Mouse (Mus musculus) adrenal gland, adult 2 months (tissue): ENCODE measurements around the gene Raet1d. TPM values are rescaled to one million over a fixed set of nuclear protein-coding genes. Genes with fewer than 3 reads are reported as not detected.
"Not testable (repeated sequence)": the region's sequence is repeated elsewhere in the genome, so short reads cannot be mapped to it uniquely, and the experiment has no call there.

Source experiments
- DNase-seq: peaks from one replicate; pipeline ENCODE4 v3.0.0; 2021
- long read RNA-seq: library from polyadenylated mRNA; stranded (forward); transcript quantifications from one replicate; pipeline ENCODE4 v2.0.0, GENCODE M21; 2021
- polyA plus RNA-seq: library from polyadenylated mRNA; depleted of rRNA; stranded (reverse); fragments of >200 nt; gene quantifications from 2 replicates; pipeline ENCODE4 v1.2.3, GENCODE M21; 2012; rRNA removed
- total RNA-seq, 2 experiments: library from RNA; stranded (reverse); gene quantifications; 2 replicates each; pipeline ENCODE4 v1.2.3; 2021

Gene Raet1d
- total RNA-seq (under 1 TPM in 1 of 2 experiments, not detected in 1; 0.23 TPM), polyA plus RNA-seq (not detected in 2 replicates)
- long read RNA-seq: 0 reads

GRCm38 (mm10) chr10:22360252-22360651, at the start of gene Raet1d:
Gene Raet1d (plus strand): TSS chr10:22360552.
- not testable (repeated sequence) for DNase-seq

- no peak for DNase-seq
Measured at GRCm38 (mm10) chr10:22322858-22323257, 37.5 kb upstream of the Raet1d start.

GRCm38 (mm10) chr10:22345721-22346120, 14.6 kb upstream of the Raet1d start:
- not testable (repeated sequence) for DNase-seq

DNA sequence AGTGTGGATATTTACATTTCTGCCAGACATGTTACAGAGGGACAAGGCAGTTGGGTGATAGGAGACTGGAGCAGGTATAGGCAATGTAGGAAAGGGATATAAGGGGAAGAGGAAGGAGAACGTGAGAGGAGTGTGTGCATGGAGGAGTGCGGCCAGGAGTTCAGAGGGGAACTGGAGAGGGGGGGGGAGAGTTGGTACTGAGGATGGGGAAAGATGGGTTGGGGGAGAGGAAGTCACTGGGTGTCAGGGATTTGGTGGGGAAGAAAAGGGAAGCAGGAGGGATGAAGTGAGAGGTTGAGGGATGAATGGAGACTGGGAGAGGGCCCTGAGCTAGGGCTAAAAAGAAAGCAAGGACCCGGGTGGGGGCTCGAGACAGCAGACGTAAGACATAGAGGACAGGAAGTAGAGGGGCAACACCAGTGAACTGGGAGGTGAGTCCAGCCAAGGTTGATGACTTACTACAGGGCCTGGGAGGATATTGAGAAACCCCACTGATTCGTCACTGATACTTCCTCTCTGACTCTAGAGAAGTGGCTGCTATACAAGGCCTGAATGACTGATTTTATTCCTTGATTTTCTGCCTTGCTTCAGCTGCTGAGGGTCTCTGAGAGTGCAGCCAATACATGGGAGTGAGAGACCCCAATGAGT, 6.7 kb upstream of the Raet1d start:
- DNase-seq: not testable (repeated sequence)

GRCm38 (mm10) chr10:22354196-22354574, 6.2 kb upstream of the Raet1d start:
- not testable (repeated sequence) for DNase-seq

DNA sequence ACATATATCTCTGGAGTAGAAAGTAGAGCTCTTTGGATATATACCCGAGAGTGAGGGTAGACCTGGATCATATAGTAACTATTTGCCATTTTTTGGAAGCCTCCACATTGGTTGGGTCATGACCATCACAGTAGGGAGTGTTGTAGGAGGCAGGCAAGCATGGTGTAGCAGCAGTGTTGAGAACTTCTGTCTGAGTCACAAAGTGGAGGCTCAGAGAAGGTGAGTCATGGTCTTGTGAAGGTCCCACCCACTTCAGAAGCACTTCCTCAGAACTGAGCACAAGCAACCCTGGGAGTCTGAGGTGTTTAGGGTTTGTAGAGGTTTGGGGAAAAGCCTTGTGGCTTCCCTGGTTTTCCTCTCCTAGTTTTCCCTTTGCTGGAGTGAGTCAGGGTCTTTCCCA, 3.0 kb upstream of the Raet1d start:
- DNase-seq: not testable (repeated sequence)

DNA sequence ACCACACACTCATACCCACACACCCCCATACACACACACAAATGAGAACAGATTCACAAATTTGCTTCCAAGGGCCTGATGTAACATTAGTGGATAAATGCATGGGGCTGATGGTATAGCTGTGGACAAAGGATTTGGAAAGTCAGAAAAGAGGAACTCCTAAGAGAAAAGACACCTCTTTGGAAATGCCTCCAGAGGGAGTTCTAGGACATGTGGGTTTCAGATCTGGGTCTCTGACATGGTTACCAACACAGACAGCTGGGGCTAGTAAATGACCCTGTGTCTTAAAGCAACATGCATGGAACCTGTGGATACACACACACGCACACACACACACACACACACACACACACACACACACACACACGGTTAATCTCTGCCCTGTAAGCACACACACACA, 605 bp downstream of the Raet1d start:
- not testable (repeated sequence) for DNase-seq

DNA sequence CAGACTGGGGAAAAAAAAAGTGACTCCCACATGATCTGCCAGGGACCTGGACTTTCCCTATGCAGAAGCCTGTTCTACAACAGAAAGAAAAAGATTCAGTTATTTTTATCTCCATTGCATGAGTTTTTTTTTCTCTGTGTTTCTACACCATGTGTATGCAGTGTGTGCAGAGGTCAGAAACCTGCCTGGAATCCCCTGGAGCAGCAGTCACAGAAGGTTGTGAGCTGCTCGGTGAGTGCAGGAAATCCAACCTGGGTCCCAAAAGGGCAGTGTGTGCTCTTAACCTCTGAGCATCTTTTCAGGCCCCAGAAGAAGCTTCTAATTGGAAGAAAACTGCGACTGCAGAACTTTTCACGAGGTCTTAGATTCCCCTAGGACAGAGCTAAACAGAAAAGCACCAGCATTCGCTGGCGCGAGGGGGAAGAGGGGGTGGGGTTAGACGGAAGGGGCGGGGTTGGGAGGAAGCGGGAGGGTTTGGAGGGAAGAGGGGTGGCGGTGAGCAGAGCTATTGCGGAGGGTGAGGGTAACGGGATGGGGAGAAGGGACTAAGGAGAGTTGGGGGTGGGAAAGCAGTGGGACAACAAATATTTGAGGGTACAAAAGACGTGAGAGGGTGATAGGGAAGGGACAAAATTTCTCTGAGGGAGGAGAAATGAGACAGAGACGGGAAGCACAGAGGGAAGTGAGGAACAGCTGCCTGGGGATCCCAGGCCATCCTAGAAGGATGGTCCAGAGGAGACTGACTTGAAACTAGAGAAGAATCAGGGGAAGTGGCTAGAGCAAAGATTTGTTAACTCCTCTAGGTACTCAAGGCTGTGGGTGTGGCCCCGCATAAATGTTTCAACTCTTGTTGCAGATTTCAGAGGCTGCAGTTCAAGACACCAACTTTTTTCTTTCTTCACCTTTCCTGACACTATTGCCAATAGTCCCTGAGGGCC, 1.3 kb downstream of the Raet1d start:
- DNase-seq: peak; percentile 4

DNA sequence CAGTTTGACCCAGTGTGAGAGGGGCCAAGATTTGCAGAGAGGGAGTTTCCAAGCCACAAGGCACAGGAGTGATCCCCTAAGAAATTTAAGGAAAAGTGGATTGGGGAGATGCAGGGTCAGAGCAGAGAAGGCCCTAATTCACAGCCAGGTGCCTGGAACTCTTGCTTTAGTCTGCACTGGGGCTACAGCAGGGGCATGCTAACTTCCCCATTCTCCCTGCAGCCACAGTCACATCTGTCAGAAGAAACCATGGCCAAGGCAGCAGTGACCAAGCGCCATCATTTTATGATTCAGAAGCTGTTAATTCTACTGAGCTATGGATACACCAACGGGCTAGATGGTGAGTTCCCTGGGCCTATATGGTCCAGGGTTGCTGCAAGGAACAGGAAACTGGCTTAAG, 2.1 kb downstream of the Raet1d start:
- DNase-seq: not testable (repeated sequence)

GRCm38 (mm10) chr10:22364915-22365314, 4.6 kb downstream of the Raet1d start:
- not testable (repeated sequence) for DNase-seq

- DNase-seq: not testable (repeated sequence)
Measured at GRCm38 (mm10) chr10:22381226-22381625, 20.9 kb downstream of the Raet1d start.

DNA sequence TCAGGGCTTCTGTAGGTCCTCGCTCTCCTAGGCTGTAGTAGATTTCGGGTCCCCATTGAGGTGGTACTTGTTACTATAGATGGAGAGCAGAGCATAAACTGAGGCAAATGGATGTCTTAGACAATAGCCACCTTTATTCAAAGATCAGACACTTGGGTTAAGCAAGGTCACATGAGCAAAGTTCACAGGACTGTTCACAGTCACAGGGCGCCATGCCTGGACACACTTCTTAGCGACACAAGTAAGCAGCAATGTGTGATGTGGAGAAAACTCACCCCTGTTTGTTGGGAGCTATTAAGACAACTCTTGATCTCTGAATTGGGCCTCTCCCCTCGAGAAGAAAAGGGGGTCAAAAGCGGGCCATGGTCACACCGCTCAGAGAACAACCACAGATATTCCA, 29.8 kb downstream of the Raet1d start:
- DNase-seq: not testable (repeated sequence)

DNA sequence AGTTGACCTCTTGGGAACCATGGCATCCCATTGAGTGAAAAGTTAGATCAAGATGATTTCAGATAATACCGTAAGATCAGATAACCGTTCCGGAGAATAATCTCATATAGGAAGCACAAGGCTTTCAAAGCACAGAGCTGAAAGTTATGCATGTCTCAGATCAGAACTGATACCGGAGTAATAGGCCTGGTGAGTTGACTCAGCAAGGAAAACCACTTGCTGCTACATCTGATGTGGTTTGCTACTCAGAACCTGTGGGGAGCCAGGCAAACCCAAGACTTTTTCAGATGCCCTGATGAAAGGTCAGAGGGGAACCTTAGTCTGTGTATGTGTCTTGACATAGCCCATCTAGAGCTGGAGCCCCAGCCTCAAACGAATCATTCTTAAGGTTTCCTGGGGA, 31.3 kb downstream of the Raet1d start:
- not testable (repeated sequence) for DNase-seq

DNA sequence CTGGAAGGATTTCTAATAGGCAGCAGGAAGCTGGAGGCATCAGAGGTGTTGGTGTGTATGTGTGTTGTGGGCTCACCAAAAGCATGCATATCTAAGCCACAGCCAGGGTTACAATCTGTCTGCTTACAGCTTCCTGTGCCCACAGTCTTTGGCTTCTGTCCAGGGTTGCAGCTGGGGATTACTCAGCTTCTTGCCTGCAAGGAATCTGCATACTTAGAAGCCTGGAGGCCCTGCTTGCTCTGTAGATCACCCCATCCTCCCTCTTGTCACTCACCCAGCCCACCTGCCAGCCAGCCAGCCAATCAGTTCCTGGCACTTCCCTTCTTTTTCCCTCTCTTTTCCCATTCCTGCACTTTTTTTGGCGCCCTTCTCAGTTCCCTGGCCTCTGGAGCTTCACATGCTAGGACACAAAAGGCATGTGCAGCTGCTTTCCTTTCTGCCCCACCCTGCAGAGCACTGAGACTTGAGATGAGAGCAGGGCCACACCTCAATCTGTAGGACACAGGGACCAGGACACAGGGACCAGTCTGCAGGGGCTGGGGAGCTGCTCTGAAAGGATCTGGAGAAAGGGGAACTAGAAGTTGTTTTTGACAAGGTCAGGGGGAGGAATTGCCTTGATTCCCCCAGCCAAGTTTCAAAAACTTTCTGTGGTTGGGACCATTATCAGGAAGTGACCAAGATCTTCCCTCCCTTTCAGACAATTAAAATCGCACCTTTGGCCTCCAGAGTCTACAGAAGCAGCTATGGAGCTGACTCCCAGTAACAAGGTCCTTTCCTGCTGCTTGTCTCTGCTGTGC, 32.9 kb downstream of the Raet1d start:
- DNase-seq: not testable (repeated sequence)

DNA sequence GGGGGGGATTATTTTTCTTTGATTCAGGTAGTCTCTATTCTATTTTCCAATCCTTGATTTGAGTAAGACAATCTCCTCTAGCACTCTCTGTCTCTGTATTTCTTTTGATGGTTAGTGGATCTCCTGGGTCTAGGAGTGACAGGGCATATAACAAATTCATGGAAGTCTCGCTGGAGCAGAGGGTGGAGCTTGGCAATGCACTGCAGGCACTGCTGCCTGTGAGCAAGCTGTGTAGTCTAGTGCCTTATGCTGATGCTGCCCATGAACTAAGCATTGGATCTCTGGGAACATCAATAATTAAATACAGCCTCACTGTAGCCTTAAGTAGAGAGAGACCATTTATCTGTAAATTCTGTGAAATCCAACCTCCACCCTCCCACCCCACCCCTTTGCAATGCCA, 36.3 kb downstream of the Raet1d start:
- not testable (repeated sequence) for DNase-seq

DNA sequence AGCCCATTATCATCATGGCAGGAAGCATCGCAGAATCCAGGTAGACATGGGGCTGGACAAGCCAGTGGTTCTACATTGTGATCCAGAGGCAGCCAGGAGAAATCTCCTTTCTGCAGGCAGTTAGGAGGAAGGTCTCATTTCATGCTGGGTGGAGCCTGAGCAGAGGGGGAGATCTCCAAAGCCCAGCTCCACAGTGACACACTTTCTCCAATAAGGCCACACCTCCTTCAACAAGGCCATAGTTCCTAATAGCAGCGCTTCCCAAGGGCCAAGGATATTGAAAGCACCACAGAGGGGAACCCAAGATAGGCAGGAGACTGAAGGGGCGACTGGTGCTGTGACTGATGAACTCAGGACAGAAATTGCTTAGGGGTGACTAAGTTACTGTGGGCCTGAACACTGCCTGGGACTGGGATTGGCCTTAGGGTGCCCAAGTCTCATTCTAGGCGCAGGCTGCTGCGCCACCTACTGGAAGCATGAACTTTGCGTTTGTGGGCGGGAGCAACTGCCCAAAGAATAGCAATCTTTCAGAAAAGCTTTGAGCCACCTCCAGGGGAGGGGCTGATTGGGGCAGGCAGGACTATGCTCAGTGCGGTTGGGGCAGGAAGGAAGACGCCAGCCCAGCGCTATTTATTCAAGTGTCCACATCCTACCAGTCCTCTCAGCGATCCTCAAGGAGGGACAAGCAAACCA, 42.0 kb downstream of the Raet1d start:
- DNase-seq: peak; percentile 61

- DNase-seq: peak; percentile 23
Measured at GRCm38 (mm10) chr10:22413702-22414494, 53.5 kb downstream of the Raet1d start.
